Mouse (Mus musculus) spleen, adult 12 weeks (tissue): ENCODE results near the gene Lysmd4.
A peak's percentile ranks its signal among the peaks of the same experiment; 100 is the strongest.

ENCODE experiments used
- DNase-seq: peaks from one replicate; pipeline ENCODE4 v3.0.0; 2022; ENCODE audit warnings: low spot score

The Lysmd4 gene

GRCm38 (mm10) chr7:67222220-67222862 lies at the start of gene Lysmd4:
Gene Lysmd4, plus strand, starts transcription at chr7:67222544.
- DNase-seq, result peak; percentile 93

- no peak for DNase-seq
Observed at GRCm38 (mm10) chr7:67173522-67174195, 48.7 kb upstream of the Lysmd4 start.

- DNase-seq, result no peak
Observed at GRCm38 (mm10) chr7:67183786-67184185, 38.6 kb upstream of the Lysmd4 start.

- peak; percentile 29 for DNase-seq
Observed at GRCm38 (mm10) chr7:67199412-67199811, 22.9 kb upstream of the Lysmd4 start.

- no peak for DNase-seq
Observed at GRCm38 (mm10) chr7:67203625-67204024, 18.7 kb upstream of the Lysmd4 start.

- DNase-seq, result no peak
Observed at GRCm38 (mm10) chr7:67205734-67206425, 16.5 kb upstream of the Lysmd4 start.

- DNase-seq, result no peak
Observed at GRCm38 (mm10) chr7:67206496-67206895, 15.8 kb upstream of the Lysmd4 start.

- no peak for DNase-seq
Observed at GRCm38 (mm10) chr7:67207701-67208100, 14.6 kb upstream of the Lysmd4 start.

- no peak for DNase-seq
Observed at GRCm38 (mm10) chr7:67208317-67208716, 14.0 kb upstream of the Lysmd4 start.

GRCm38 (mm10) chr7:67210004-67210833 lies 12.1 kb upstream of the Lysmd4 start:
- no peak for DNase-seq

GRCm38 (mm10) chr7:67211341-67211740 lies 11.0 kb upstream of the Lysmd4 start:
- DNase-seq, result no peak

- DNase-seq, result no peak
Observed at GRCm38 (mm10) chr7:67211971-67212370, 10.4 kb upstream of the Lysmd4 start.

GRCm38 (mm10) chr7:67213589-67213988 lies 8.8 kb upstream of the Lysmd4 start:
- DNase-seq, result no peak

- no peak for DNase-seq
Observed at GRCm38 (mm10) chr7:67216351-67216750, 6.0 kb upstream of the Lysmd4 start.

- DNase-seq, result peak; percentile 58
Observed at GRCm38 (mm10) chr7:67217025-67217424, 5.3 kb upstream of the Lysmd4 start.

GRCm38 (mm10) chr7:67225943-67226625 lies 3.7 kb downstream of the Lysmd4 start:
- no peak for DNase-seq

- DNase-seq, result no peak
Observed at GRCm38 (mm10) chr7:67227538-67227937, 5.2 kb downstream of the Lysmd4 start.

- no peak for DNase-seq
Observed at GRCm38 (mm10) chr7:67228390-67228789, 6.0 kb downstream of the Lysmd4 start.

- DNase-seq, result no peak
Observed at GRCm38 (mm10) chr7:67228891-67229602, 6.7 kb downstream of the Lysmd4 start.

GRCm38 (mm10) chr7:67229701-67230100 lies 7.4 kb downstream of the Lysmd4 start:
- no peak for DNase-seq

- no peak for DNase-seq
Observed at GRCm38 (mm10) chr7:67230221-67230620, 7.9 kb downstream of the Lysmd4 start.
